Mouse (Mus musculus) cerebellum, adult 2 months (tissue): ENCODE data around the gene Acadl.

Experiments used
- CTCF ChIP-seq: fragments of 200-500 bp; IDR thresholded peaks from 2 replicates; pipeline ENCODE4 v1.5.1; 2011; ENCODE audit warnings: low read depth, mild to moderate bottlenecking, control low read depth, low read length, moderate library complexity, borderline replicate concordance; ENCODE audit not compliant: insufficient read depth
- POLR2A ChIP-seq: fragments of 200-500 bp; IDR thresholded peaks from 2 replicates; pipeline ENCODE4 v1.6.1; 2011; ENCODE audit warnings: low read length, control low read depth, borderline replicate concordance; ENCODE audit not compliant: insufficient read depth

GRCm38 (mm10) chr1:66900946-66901345, 37.9 kb upstream of the Acadl start:
- TF ChIP-seq POLR2A (no peak), CTCF (no peak)
